Mouse (Mus musculus) midbrain, embryonic 14.5 days (tissue): Measurements from ENCODE around the gene Kntc1. TPM values are rescaled to one million over a fixed set of nuclear protein-coding genes. Genes with fewer than 3 reads are reported as not detected.
"Not testable (repeated sequence)": the region's sequence is repeated elsewhere in the genome, so short reads cannot be mapped to it uniquely, and the experiment has no call there.

Experiments used
- ATAC-seq: fragments of 200-750 bp; cut with Nextera tagmentation; 2 replicates; pipeline ENCODE4 v1.8.0; 2017; ENCODE audit warnings: moderate number of reproducible peaks, moderate library complexity; ENCODE audit not compliant: low FRiP score, low TSS enrichment
- DNase-seq: peaks from one replicate; pipeline ENCODE4 v3.0.0-alpha.2; 2015
- H3K27ac ChIP-seq: fragments of 300-500 bp; sonication (generic); replicated peaks from 2 replicates; pipeline ENCODE4 v1.5.1; 2014; ENCODE audit warnings: mild to moderate bottlenecking, low read depth, low read length, moderate library complexity
- H3K27me3 ChIP-seq: fragments of 300-500 bp; sonication (generic); 2 replicates; pipeline ENCODE4 v1.6.1; 2014; ENCODE audit warnings: low read length, control low read depth, mixed read lengths; ENCODE audit not compliant: control insufficient read depth, insufficient read depth
- H3K36me3 ChIP-seq: fragments of 300-500 bp; sonication (generic); 2 replicates; pipeline ENCODE4 v1.6.1; 2014; ENCODE audit warnings: low read length, control low read depth; ENCODE audit not compliant: control insufficient read depth, insufficient read depth
- H3K4me1 ChIP-seq: fragments of 300-500 bp; sonication (generic); 2 replicates; pipeline ENCODE4 v1.6.1; 2014; ENCODE audit warnings: mild to moderate bottlenecking, antibody characterized with exemption, low read length, control low read depth; ENCODE audit not compliant: control insufficient read depth, insufficient read depth
- H3K4me2 ChIP-seq: fragments of 300-500 bp; sonication (generic); 2 replicates; pipeline ENCODE4 v1.6.1; 2014; ENCODE audit warnings: mild to moderate bottlenecking, low read length, moderate library complexity
- H3K4me3 ChIP-seq: fragments of 300-500 bp; sonication (generic); replicated peaks from 2 replicates; pipeline ENCODE4 v1.5.1; 2014; ENCODE audit warnings: low read depth, low read length
- H3K9ac ChIP-seq: fragments of 300-500 bp; sonication (generic); replicated peaks from 2 replicates; pipeline ENCODE4 v1.6.1; 2014; ENCODE audit warnings: mild to moderate bottlenecking, low read length, moderate library complexity
- H3K9me3 ChIP-seq: fragments of 300-500 bp; sonication (generic); 2 replicates; pipeline ENCODE4 v1.6.1; 2016; ENCODE audit warnings: low read length, control low read depth, mixed read lengths; ENCODE audit not compliant: control insufficient read depth
- WGBS: fragments of 180-500 bp; shearing (Covaris S2); extraction: QIAGEN DNeasy Blood & Tissue Kit; methylation state at CpG from one replicate; pipeline ENCODE4 v1.1.7; 2014; 5-methylcytosine and 5-hydroxymethylcytosine counted together
- polyA plus RNA-seq: library from polyadenylated mRNA; unstranded; fragments of >200 nt; fragmentation: Nextera tagmentation; extraction: Ambion mirVana; gene quantifications from 2 replicates; pipeline ENCODE4 v1.2.1, GENCODE M21; 2014

Gene Kntc1
- polyA plus RNA-seq, result 4.0 and 5.6 TPM in 2 replicates

DNA sequence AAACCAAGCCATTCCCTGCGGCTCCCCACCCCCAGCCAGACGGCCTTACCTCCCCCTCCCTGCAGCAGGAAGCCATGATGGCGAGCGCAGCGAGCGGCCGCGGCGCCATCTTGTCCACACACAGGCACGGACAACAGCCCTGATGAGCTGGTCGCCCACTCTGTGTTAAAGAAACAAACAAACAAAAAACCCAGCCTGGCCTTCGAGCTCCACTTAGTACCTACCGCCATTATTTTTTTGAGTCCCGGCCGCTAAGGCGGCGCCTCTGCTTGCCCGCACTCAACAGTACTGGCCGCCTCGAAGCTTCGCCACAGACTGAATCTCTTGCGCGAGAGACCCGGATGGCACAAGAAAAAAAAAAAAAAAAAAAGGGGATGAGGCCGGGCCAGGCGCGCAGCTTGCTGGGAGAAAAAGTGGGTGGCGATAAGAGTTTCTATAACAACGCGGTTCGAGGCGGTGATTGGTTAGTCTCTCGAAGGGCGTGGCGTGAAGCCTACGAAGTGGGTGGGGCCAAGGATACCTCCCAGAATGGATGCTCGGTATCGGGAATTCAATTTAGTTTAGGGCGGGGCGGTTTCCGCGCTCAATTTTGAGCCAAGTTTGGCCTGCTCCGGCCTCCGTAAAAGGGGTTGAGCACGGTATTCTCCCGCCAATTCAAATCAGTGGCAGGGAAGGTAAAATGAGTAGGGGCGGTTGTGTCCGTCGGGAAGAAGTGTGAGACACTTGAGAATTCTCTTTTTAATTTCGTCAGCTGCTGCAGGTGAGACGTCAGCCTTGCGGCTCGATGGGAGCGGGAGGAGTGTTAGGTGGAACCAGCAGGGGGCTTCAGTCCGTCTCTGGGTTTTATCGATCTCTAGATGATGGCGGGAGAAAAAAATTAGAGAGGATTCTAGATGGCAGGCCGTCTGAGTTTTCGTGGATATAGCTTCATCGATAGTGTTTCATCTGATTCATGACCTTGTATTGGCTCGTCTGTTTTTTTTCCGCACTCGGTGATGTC lies at the start of gene Kntc1, which contains the start of gene Rsrc2:
Gene Kntc1 (plus strand): TSS at position 652 of the 1,000 bp plus-strand sequence.
Gene Rsrc2 (minus strand): TSS at position 350 of the 1,000 bp plus-strand sequence.
- H3K27me3 ChIP-seq, result no peaks in the 10 kb centered on the region
- H3K4me1 ChIP-seq, result peaks cover 25% of the 10 kb centered on the region
- DNase-seq, result peak; percentile 100
- H3K9me3 ChIP-seq, result no peaks in the 10 kb centered on the region
- H3K4me2 ChIP-seq, result peak within 1 kb of the TSS; percentile 89
- ATAC-seq, result peak; percentile 98
- peak within 1 kb of the TSS; percentile 67 for H3K9ac ChIP-seq
- peaks cover 9% of the 10 kb centered on the region for H3K36me3 ChIP-seq
- peak within 1 kb of the TSS; percentile 66 for H3K4me3 ChIP-seq
- H3K27ac ChIP-seq, result peak within 1 kb of the TSS; percentile 98
- WGBS, result under 1% methylated on average over 63 of the region's 63 CpGs

DNA sequence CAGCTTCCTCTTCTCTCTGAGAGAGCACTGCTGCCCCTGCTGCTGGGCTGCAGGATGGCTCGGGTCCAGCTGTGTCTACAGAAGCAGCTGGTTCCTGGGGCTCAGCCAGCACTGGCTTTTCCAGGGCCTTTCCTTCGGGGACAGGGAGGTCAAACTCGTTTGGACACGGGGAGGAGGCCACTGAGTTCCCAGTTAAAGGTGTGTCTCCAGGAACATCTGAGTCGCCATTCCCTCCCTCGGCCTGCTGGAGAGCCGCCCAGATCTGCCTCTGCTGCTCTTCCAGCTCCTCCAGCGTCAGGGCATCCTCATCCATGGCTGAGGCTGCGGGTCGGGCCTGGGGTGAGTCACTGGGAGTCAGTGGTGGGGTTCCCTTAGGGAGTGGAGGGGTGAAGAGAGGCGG lies 48.9 kb upstream of the Kntc1 start:
- Histone ChIP-seq H3K36me3 (peaks cover 82% of the 10 kb centered on the region), H3K27me3 (no peaks in the 10 kb centered on the region), H3K4me3 (no peak overlapping the region), H3K4me1 (no peaks in the 10 kb centered on the region), H3K4me2 (no peak overlapping the region), H3K9ac (no peak overlapping the region), H3K27ac (no peak overlapping the region), H3K9me3 (no peaks in the 10 kb centered on the region)
- DNase-seq (peak; percentile 31), ATAC-seq (no peak)
- WGBS, result 81% methylated on average over 11 of the region's 11 CpGs

DNA sequence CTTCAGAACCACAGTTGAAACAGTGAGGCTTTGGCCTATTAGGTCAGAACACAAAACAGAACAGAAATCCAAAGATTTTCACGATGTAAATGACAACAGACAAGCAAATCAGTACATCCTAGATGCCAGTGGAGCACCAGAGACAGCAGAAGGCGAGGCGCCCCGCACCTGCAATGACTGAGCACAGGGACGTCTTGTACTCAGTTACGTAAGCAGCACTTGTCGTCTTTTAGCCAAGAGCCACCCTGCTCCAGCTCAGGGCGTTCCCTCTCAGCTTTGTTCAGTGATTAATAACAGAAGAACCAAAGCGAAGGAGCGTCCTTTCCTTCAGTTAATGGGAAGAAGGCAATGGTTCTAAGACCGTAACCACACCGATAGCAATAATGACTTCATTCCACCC lies 40.9 kb upstream of the Kntc1 start:
- H3K9ac ChIP-seq, result no peak overlapping the region
- ATAC-seq (no peak), DNase-seq (no peak)
- H3K4me3 ChIP-seq, result no peak overlapping the region
- no peak overlapping the region for H3K27ac ChIP-seq
- H3K27me3 ChIP-seq, result no peaks in the 10 kb centered on the region
- H3K9me3 ChIP-seq, result no peaks in the 10 kb centered on the region
- no peaks in the 10 kb centered on the region for H3K4me1 ChIP-seq
- peaks cover 94% of the 10 kb centered on the region for H3K36me3 ChIP-seq
- no peak overlapping the region for H3K4me2 ChIP-seq
- 95% methylated on average over 12 of the region's 12 CpGs for WGBS

- no peak overlapping the region for H3K27ac ChIP-seq
- WGBS, result 95% methylated on average over 4 of the region's 4 CpGs
- no peak overlapping the region for H3K4me2 ChIP-seq
- H3K9me3 ChIP-seq, result no peaks in the 10 kb centered on the region
- no peak for DNase-seq
- H3K4me1 ChIP-seq, result no peaks in the 10 kb centered on the region
- H3K36me3 ChIP-seq, result peaks cover 96% of the 10 kb centered on the region
- ATAC-seq, result no peak
- H3K4me3 ChIP-seq, result no peak overlapping the region
- H3K27me3 ChIP-seq, result no peaks in the 10 kb centered on the region
- no peak overlapping the region for H3K9ac ChIP-seq
Measured at GRCm38 (mm10) chr5:123709571-123709970, 39.9 kb upstream of the Kntc1 start.

DNA sequence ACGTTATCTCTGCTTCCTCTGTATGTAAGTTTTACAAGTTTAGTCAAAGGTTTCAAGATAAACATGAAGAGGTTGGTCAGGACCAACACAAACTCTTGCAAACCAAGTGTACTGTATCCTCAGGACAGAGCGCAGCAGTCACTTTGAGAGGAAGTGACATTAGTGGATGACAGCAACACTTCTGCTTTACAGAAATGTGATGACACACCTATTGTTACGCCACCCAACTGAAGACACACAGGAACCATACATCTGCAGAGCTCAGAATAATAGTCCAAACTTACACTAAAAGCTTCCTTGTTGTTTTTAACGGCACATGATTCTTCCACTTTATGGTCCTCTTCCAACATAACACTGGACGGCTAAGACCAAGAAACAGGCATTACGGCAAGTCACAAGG lies 35.7 kb upstream of the Kntc1 start:
- Histone ChIP-seq H3K27me3 (no peaks in the 10 kb centered on the region), H3K9ac (no peak overlapping the region), H3K4me2 (no peak overlapping the region), H3K4me1 (peaks cover 4% of the 10 kb centered on the region), H3K4me3 (no peak overlapping the region), H3K36me3 (peaks cover 82% of the 10 kb centered on the region), H3K27ac (no peak overlapping the region), H3K9me3 (no peaks in the 10 kb centered on the region)
- WGBS, result 97% methylated on average over 6 of the region's 6 CpGs
- DNase-seq (no peak), ATAC-seq (no peak)

GRCm38 (mm10) chr5:123714622-123715021 lies 34.9 kb upstream of the Kntc1 start:
- DNase-seq, result no peak
- 89% methylated on average over 4 of the region's 4 CpGs for WGBS
- Histone ChIP-seq H3K27me3 (no peaks in the 10 kb centered on the region), H3K4me2 (no peak overlapping the region), H3K36me3 (peaks cover 74% of the 10 kb centered on the region), H3K9me3 (no peaks in the 10 kb centered on the region), H3K9ac (no peak overlapping the region), H3K27ac (no peak overlapping the region), H3K4me3 (no peak overlapping the region), H3K4me1 (peaks cover 12% of the 10 kb centered on the region)
- ATAC-seq, result no peak

DNA sequence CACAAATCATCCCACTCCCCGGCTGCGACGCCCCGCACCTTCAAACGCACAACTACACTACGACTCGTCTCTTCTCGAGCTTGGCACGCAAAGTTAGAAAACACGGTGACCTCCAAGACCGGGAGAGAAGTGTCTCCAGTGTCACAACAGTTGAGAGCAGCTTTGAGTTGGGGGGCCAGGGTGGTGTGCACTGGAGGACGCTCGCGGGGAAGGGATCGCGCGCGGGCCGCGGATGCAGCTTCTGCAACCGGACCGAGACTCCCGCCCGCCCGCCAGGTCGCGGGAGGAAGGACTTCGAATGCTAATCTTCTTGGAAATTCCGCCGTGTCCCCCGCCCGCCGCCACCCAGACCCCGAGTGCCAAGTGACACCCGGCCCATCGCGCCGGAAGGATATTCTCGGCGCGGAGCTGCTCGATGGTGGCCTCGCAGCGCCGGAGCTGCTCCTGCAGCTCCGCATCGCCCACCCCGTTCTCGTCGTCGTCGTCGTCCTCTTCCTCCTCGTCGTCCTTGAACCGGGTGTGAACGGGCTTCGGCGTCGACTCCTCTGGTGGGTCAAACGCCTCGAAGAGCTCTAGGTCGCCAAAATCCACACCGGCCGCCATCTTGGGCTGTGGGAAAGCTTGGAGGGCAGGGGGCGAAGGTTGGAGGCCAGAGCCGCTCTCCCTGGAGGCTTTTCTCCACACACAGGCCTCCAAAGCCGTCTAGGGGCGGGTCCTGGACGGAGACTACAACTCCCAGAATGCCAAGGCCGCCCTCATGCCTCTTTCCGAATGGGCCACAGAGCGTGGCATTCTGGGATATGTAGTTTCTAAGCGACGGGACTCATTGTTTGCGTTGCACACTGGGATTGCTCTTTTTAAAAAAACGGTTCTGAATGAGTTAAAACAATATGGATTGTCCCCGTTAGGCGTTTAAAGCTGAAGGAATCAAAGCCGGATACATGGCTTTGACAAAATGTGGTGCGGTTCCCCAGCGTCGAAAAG lies 28.9 kb upstream of the Kntc1 start, which contains the start of gene Zcchc8:
Gene Zcchc8 (minus strand): TSS at position 773 of the 984 bp plus-strand sequence.
- peak within 1 kb of the TSS; percentile 88 for H3K27ac ChIP-seq
- ATAC-seq (peak; percentile 100), DNase-seq (peak; percentile 99)
- peaks cover 18% of the 10 kb centered on the region for H3K36me3 ChIP-seq
- H3K9me3 ChIP-seq, result no peaks in the 10 kb centered on the region
- peak within 1 kb of the TSS; percentile 86 for H3K4me2 ChIP-seq
- under 1% methylated on average over 83 of the region's 83 CpGs for WGBS
- H3K27me3 ChIP-seq, result no peaks in the 10 kb centered on the region
- H3K9ac ChIP-seq, result peak within 1 kb of the TSS; percentile 81
- H3K4me1 ChIP-seq, result peaks cover 15% of the 10 kb centered on the region
- H3K4me3 ChIP-seq, result peak within 1 kb of the TSS; percentile 87

- not testable (repeated sequence) for H3K4me2 ChIP-seq, ATAC-seq, H3K27ac ChIP-seq, H3K9me3 ChIP-seq, H3K9ac ChIP-seq, H3K27me3 ChIP-seq, DNase-seq, H3K4me3 ChIP-seq
- Histone ChIP-seq H3K36me3 (peaks cover 19% of the 10 kb centered on the region), H3K4me1 (peaks cover 11% of the 10 kb centered on the region)
- WGBS, result 90% methylated on average over 7 of the region's 7 CpGs
Measured at GRCm38 (mm10) chr5:123723816-123724215, 25.7 kb upstream of the Kntc1 start.
